Mouse (Mus musculus) liver, embryonic 14.5 days (tissue): ENCODE data around the gene Flt3l.

Experiments used
- CTCF ChIP-seq: IDR thresholded peaks from 2 replicates; pipeline ENCODE4 v1.5.1; 2016; ENCODE audit warnings: antibody characterized with exemption, low read depth, control low read depth
- EP300 ChIP-seq: IDR thresholded peaks from 2 replicates; pipeline ENCODE4 v1.6.1; 2016; ENCODE audit warnings: antibody characterized with exemption, low read depth

DNA sequence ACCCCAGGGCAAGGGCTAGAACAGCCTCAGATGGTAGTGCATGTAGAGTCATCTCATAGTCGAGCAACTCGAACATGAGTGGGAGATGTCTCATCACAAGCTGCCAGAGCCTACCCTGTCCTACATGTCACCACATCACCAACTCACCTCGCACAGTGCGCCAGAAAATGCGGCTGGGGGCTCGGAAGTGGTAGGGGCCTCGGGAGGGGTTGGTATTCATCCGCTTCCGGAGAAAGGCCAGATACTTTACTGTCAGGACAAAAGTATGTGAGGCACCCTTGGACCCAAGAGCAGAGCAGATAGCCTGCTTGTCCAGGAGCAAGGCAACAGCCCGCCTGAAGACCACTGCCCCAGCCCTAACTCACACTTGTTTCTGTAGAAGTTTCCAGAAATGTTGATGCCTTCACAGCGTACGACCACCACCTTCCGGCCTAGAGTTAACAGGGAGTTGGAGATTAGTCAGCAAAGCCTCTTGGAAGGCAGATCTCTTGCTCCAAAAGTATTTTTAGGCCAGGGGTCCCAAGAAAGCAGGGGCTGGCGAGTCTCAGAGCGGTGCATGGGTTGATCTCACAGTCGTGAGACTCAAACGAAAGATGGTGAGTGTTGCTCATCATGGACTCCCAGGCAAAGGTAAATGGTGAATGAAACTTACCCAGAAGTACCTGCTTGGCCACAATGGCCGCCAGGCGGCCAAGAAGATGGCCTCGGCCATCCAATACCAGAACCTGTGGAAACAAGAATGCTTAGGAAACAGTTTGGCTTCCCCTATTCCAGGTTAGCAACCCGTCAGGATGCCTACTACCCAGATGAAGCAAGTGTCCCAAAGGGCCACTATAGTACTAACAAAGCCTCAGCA is 9.2 kb downstream of the Flt3l start:
- TF ChIP-seq EP300 (no peak), CTCF (no peak; the same call in 1 of the 2 replicates)
